Mouse (Mus musculus): ENCODE results near the gene Flt3. TPM values are rescaled to one million over a fixed set of nuclear protein-coding genes. Genes with fewer than 3 reads are reported as not detected.
A peak's percentile ranks its signal among the peaks of the same experiment; 100 is the strongest.

Gene Flt3
- polyA plus RNA-seq, 1 experiment from 2014 or later, result 0.20 TPM

DNA sequence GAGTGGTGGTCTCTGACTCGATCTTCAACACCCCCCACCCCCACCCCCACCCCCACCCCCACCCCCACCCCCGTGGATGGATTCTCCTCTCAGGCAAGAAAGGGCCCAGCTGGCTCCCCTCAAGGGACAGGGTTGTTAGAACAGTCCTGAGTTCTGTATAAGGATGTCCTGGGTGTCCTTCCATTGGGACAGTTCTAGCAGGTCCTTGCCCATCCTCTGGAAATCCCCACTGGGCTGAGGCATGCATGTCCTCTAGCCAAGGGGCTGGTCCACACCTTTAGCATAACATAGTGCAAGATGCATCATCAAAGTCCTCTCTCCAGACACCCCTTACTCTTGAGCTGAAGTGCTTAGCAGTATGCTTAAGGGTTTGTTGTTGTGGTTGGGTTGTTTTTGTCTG is 90.5 kb downstream of the Flt3 start:
- H3K4me1 ChIP-seq (replicated peaks), result peaks cover 13% of the 10 kb centered on the region
- ATAC-seq (ENCODE audit: insufficient number of reproducible peaks, low FRiP score), result no peak
- 0% methylated on average over 2 of the region's 2 CpGs for WGBS
- no peaks in the 10 kb centered on the region for H3K9me3 ChIP-seq (replicated peaks)
- no peak overlapping the region for H3K27ac ChIP-seq (ENCODE audit: poor library complexity, severe bottlenecking)
- H3K4me3 ChIP-seq, result no peak overlapping the region
- no peak overlapping the region for H3K4me2 ChIP-seq
- H3K36me3 ChIP-seq, result no peaks in the 10 kb centered on the region
- H3K27me3 ChIP-seq (replicated peaks), result peaks cover 96% of the 10 kb centered on the region
- no peak overlapping the region for H3K9ac ChIP-seq

- Histone ChIP-seq H3K4me2 (no peak overlapping the region), H3K4me3 (no peak overlapping the region), H3K27me3 (replicated peaks) (peaks cover 96% of the 10 kb centered on the region), H3K9me3 (replicated peaks) (no peaks in the 10 kb centered on the region), H3K27ac (ENCODE audit: poor library complexity, severe bottlenecking) (no peak overlapping the region), H3K36me3 (no peaks in the 10 kb centered on the region), H3K4me1 (replicated peaks) (peaks cover 12% of the 10 kb centered on the region), H3K9ac (no peak overlapping the region)
- 7% methylated on average over 9 of the region's 9 CpGs for WGBS
- no peak for ATAC-seq (ENCODE audit: insufficient number of reproducible peaks, low FRiP score)
These were observed 91.8 kb downstream of the Flt3 start for GRCm38 (mm10) chr5:147308451-147308850.

DNA sequence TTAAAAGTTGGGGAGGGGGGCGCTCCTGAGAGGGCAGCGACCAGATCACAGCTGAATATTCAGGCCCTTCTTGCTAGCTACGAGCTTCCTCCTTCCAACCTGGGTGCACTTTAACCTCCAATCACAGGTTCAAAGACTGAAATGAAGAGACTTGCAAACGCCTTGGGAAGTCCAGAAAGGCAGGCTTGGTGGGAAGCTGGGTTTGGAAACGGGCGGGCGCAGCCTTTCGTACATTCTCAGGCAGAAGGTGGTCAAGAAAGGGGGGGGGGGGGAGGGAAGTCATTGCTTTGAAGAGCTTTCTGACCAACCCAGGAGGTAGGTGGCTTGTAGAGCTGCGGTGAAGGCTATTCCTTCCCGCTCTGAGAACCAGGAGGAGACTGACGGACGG is 92.9 kb downstream of the Flt3 start:
- H3K4me2 ChIP-seq, result no peak overlapping the region
- ATAC-seq (ENCODE audit: insufficient number of reproducible peaks, low FRiP score), result no peak

DNA sequence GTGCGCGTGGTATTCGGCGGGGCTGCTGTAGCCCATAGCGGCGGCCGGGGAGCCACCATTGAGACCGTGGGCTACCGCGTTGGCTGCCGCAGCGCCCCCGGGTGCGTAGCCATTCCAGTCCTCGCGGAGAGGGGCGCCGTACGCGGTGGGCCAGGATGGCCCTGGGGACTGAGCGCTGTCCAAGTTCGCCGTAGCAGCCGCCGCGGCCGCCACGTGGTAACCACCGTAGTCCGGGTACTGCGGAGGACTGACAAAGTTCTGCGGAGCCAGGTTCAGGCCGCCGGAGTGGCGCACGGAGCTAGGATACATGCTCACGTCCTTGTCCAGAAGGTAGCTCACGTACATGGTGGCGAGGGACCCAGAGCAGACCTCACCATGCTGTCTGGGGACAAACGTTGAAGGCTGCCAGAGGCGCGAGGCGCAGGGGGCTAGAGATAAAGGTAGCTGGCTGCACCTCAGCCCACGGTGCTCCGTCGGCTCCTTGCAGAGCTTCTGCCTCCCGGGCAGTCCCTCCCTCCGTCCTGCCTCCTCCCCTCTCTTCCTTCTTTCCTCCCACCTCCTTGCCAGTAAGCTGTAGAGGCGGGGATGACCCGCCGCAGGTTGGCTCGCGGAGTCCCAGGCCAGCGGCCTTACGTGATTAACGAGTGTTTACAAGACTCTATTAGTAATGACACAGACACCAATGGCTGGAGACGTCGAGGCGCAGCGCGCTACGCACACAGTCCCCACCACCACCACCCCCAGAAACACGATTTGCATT is 93.5 kb downstream of the Flt3 start, which contains the start of gene Cdx2:
Gene Cdx2, minus strand, starts transcription at position 633 of the 760 bp plus-strand sequence.
- peak within 1 kb of the TSS; percentile 42 for H3K4me2 ChIP-seq
- no peak within 1 kb of the TSS for H3K27ac ChIP-seq (ENCODE audit: poor library complexity, severe bottlenecking)
- peaks cover 99% of the 10 kb centered on the region for H3K27me3 ChIP-seq (replicated peaks)
- H3K4me1 ChIP-seq (replicated peaks), result peaks cover 12% of the 10 kb centered on the region
- no peak within 1 kb of the TSS for H3K9ac ChIP-seq
- under 1% methylated on average over 63 of the region's 63 CpGs for WGBS
- H3K36me3 ChIP-seq, result no peaks in the 10 kb centered on the region
- peak within 1 kb of the TSS; percentile 19 for H3K4me3 ChIP-seq
- H3K9me3 ChIP-seq (replicated peaks), result no peaks in the 10 kb centered on the region
- ATAC-seq (ENCODE audit: insufficient number of reproducible peaks, low FRiP score), result no peak

More for the DNA sequence above, 92.9 kb downstream of the Flt3 start:
- no peaks in the 10 kb centered on the region for H3K36me3 ChIP-seq
- H3K4me1 ChIP-seq (replicated peaks), result peaks cover 12% of the 10 kb centered on the region
- WGBS, result under 1% methylated on average over 12 of the region's 12 CpGs
- H3K9ac ChIP-seq, result no peak overlapping the region
- H3K27ac ChIP-seq (ENCODE audit: poor library complexity, severe bottlenecking), result no peak overlapping the region
- no peaks in the 10 kb centered on the region for H3K9me3 ChIP-seq (replicated peaks)
- peaks cover 96% of the 10 kb centered on the region for H3K27me3 ChIP-seq (replicated peaks)
- no peak overlapping the region for H3K4me3 ChIP-seq

- no peak for ATAC-seq (ENCODE audit: insufficient number of reproducible peaks, low FRiP score)
- peaks cover 97% of the 10 kb centered on the region for H3K27me3 ChIP-seq (replicated peaks)
- H3K9ac ChIP-seq, result no peak overlapping the region
- H3K36me3 ChIP-seq, result no peaks in the 10 kb centered on the region
- H3K27ac ChIP-seq (ENCODE audit: poor library complexity, severe bottlenecking), result no peak overlapping the region
- H3K4me3 ChIP-seq, result peak overlapping the region; percentile 19
- no peaks in the 10 kb centered on the region for H3K9me3 ChIP-seq (replicated peaks)
- WGBS, result under 1% methylated on average over 58 of the region's 58 CpGs
- peaks cover 15% of the 10 kb centered on the region for H3K4me1 ChIP-seq (replicated peaks)
- peak overlapping the region; percentile 42 for H3K4me2 ChIP-seq
These were observed 94.2 kb downstream of the Flt3 start for GRCm38 (mm10) chr5:147305856-147306637.

DNA sequence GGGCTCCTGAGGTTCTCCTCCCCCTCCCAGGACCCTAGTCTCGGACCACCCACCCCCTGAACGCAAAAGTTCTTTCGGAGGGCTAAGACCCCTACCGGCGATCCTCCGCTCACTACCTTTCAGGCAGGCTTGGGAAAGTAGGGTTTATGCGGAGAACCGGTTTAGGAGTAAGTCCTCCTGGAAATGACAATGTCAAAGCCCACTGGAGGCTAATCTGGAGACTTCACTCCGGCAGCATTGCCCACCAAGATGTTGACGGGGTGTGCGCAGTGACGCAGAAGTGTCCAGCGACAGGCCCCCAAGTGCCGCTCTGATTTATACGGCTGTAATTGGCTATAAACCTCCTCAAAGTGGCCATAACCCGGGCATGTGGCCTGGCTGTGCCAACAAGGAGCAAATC is 95.1 kb downstream of the Flt3 start:
- Histone ChIP-seq H3K27ac (ENCODE audit: poor library complexity, severe bottlenecking) (no peak overlapping the region), H3K9ac (no peak overlapping the region), H3K4me3 (no peak overlapping the region), H3K4me2 (no peak overlapping the region), H3K4me1 (replicated peaks) (peaks cover 18% of the 10 kb centered on the region), H3K36me3 (no peaks in the 10 kb centered on the region), H3K27me3 (replicated peaks) (peaks cover 96% of the 10 kb centered on the region), H3K9me3 (replicated peaks) (no peaks in the 10 kb centered on the region)
- no peak for ATAC-seq (ENCODE audit: insufficient number of reproducible peaks, low FRiP score)
- under 1% methylated on average over 16 of the region's 16 CpGs for WGBS

DNA sequence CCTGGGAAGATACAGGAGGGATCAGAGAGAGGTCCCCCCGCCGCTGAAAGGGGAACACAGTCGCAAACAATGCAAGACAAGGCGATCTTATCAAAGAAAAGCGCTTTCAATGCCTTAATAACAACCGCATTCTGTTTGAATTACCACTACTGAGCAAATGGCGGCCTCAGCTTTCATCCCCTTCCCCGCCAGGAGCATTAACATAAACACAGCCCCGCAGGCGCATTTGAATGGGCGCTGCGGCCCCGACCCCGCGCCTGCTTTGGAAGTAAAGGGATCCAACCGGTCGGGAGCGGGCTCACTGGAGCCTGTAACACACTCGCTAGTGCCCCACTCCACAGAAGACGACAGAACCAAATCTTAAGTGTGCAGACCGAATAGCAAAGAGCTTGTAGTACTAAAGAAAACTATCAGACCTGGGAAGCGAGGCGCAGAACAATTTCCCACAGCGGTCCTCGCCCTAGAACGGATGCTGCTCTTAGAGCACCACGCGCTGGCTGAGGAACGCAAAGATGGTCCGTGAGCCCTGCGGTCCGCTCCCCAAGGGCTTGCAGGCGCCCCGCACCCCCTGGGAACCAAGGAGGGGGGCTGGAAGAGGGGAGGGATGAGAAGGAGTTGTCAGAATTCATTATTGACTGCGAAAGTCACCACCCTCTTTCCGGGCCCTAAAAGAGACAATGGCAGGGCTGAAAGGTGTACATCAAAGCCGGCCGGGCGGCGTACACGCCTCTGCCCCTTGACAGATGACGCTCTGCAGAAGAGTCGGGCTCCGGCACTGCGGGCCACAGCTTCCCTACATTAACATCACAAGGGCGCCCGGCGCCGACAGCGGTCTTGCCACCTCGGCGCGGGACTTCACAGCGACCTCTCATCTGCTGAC is 95.8 kb downstream of the Flt3 start:
- ATAC-seq (ENCODE audit: insufficient number of reproducible peaks, low FRiP score), result no peak

DNA sequence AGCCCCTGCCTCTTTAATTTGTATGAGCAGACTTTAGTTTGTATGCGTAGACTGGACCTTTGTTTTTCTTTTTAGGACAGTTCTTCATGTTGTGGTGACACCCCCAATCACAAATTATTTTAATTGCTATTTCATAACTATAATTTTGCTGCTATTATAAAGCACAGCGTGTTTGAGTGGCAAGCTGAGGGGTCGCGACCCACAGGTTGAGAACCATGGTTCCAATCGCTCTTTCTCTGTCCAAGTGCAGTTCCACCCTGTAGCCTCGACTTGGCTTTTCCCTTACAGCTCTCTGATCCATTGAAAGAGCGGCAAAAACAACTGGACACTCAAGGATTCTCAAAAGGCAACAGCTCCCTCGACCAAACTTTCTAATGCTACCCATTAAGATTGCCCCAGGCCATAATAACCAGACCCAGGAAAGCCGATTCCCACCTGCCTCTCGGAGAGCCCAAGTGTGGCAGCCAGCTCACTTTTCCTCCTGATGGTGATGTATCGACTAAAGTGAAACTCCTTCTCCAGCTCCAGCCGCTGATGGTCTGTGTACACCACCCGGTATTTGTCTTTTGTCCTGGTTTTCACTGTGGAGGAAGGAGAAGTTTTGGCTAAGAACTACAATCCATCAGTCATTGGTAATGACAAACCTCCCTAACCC is 97.4 kb downstream of the Flt3 start:
- H3K4me1 ChIP-seq (replicated peaks), result peaks cover 27% of the 10 kb centered on the region
- WGBS, result 5% methylated on average over 13 of the region's 13 CpGs

More for the DNA sequence above, 95.8 kb downstream of the Flt3 start:
- Histone ChIP-seq H3K9ac (no peak overlapping the region), H3K27ac (ENCODE audit: poor library complexity, severe bottlenecking) (no peak overlapping the region), H3K4me2 (no peak overlapping the region), H3K4me1 (replicated peaks) (peaks cover 24% of the 10 kb centered on the region), H3K36me3 (no peaks in the 10 kb centered on the region), H3K9me3 (replicated peaks) (no peaks in the 10 kb centered on the region), H3K4me3 (no peak overlapping the region), H3K27me3 (replicated peaks) (peaks cover 96% of the 10 kb centered on the region)
- WGBS, result under 1% methylated on average over 54 of the region's 54 CpGs

DNA sequence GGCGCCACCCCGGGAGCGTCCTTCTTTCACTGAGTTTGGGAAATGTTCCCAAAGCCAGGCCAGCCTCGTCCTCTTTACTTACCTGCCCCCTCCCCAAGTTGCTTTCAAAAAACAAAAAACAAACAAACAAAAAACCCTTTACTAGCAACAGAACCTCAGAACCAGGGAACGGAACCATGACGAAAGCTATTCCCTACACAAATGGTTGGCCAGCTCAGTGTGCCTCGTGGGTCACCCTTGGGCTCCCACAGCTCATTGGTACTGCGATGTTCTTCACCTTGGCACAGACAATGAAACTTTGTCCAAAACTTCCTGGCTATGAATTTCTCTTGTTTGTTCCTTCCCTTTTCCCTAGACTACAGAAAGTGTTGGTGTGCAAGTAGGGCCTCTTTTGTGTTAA is 98.1 kb downstream of the Flt3 start:
- WGBS, result 3% methylated on average over 8 of the region's 8 CpGs
- no peaks in the 10 kb centered on the region for H3K9me3 ChIP-seq (replicated peaks)
- H3K4me3 ChIP-seq, result no peak overlapping the region
- no peaks in the 10 kb centered on the region for H3K36me3 ChIP-seq
- H3K4me2 ChIP-seq, result no peak overlapping the region
- H3K4me1 ChIP-seq (replicated peaks), result peaks cover 26% of the 10 kb centered on the region
- no peak for ATAC-seq (ENCODE audit: insufficient number of reproducible peaks, low FRiP score)
- peaks cover 96% of the 10 kb centered on the region for H3K27me3 ChIP-seq (replicated peaks)
- no peak overlapping the region for H3K9ac ChIP-seq
- H3K27ac ChIP-seq (ENCODE audit: poor library complexity, severe bottlenecking), result no peak overlapping the region

More for the DNA sequence above, 97.4 kb downstream of the Flt3 start:
- Histone ChIP-seq H3K4me3 (no peak overlapping the region), H3K9ac (no peak overlapping the region), H3K4me2 (no peak overlapping the region), H3K36me3 (no peaks in the 10 kb centered on the region), H3K9me3 (replicated peaks) (no peaks in the 10 kb centered on the region), H3K27me3 (replicated peaks) (peaks cover 95% of the 10 kb centered on the region), H3K27ac (ENCODE audit: poor library complexity, severe bottlenecking) (no peak overlapping the region)
- ATAC-seq (ENCODE audit: insufficient number of reproducible peaks, low FRiP score), result no peak

DNA sequence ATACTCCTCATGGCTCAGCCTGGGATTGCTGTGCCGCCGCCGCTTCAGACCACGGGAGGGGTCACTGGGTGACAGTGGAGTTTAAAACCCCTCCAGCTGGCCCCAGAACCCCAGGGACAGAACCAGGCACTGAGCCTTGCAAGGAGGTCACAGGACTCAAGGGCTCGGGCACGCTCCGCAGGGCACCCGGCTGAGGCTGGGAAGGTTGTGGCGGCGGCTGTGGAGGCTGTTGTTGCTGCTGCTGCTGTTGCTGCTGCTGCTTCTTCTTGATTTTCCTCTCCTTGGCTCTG is 98.6 kb downstream of the Flt3 start:
- ATAC-seq (ENCODE audit: insufficient number of reproducible peaks, low FRiP score), result no peak
- WGBS, result 1% methylated on average over 10 of the region's 10 CpGs
- H3K4me3 ChIP-seq, result no peak overlapping the region
- no peak overlapping the region for H3K4me2 ChIP-seq
- H3K4me1 ChIP-seq (replicated peaks), result peaks cover 22% of the 10 kb centered on the region
- no peaks in the 10 kb centered on the region for H3K36me3 ChIP-seq
- H3K9ac ChIP-seq, result no peak overlapping the region
- no peak overlapping the region for H3K27ac ChIP-seq (ENCODE audit: poor library complexity, severe bottlenecking)
- H3K27me3 ChIP-seq (replicated peaks), result peaks cover 96% of the 10 kb centered on the region
- H3K9me3 ChIP-seq (replicated peaks), result no peaks in the 10 kb centered on the region
